Mouse (Mus musculus) erythroblast, embryonic 14.5 days (primary cell): ENCODE measurements around the gene Abcg8. TPM values are rescaled to one million over a fixed set of nuclear protein-coding genes. Genes with fewer than 3 reads are reported as not detected.

Experiments
- H3K27me3 ChIP-seq: 2 replicates; pipeline ENCODE4 v1.6.1; 2012; ENCODE audit warnings: inconsistent platforms; ENCODE audit not compliant: control insufficient read depth
- H3K36me3 ChIP-seq: 2 replicates; pipeline ENCODE4 v1.6.1; 2012; ENCODE audit warnings: mild to moderate bottlenecking, inconsistent platforms; ENCODE audit not compliant: control insufficient read depth
- H3K4me1 ChIP-seq: 2 replicates; pipeline ENCODE4 v1.6.1; 2012; ENCODE audit warnings: inconsistent platforms; ENCODE audit not compliant: control insufficient read depth
- H3K4me3 ChIP-seq: replicated peaks from 2 replicates; pipeline ENCODE3; 2012; ENCODE audit warnings: moderate library complexity, mild to moderate bottlenecking, inconsistent platforms
- H3K9me3 ChIP-seq: 2 replicates; pipeline ENCODE4 v1.6.1; 2012; ENCODE audit warnings: low read length, inconsistent platforms, mixed read lengths; ENCODE audit not compliant: control insufficient read depth
- GATA1 ChIP-seq: IDR thresholded peaks from 2 replicates; pipeline ENCODE4 v1.6.1; 2012; ENCODE audit warnings: low read length, inconsistent platforms, mixed read lengths
- TAL1 ChIP-seq: IDR thresholded peaks from 3 replicates; pipeline ENCODE4 v1.6.1; 2012; ENCODE audit warnings: low read length, inconsistent platforms, mixed read lengths
- polyA plus RNA-seq: library from polyadenylated mRNA; stranded (reverse); fragments of >175 nt; gene quantifications from 2 replicates; pipeline ENCODE4 v1.2.3, GENCODE M21; 2012

The Abcg8 gene
- polyA plus RNA-seq, 1 experiment = not detected

DNA sequence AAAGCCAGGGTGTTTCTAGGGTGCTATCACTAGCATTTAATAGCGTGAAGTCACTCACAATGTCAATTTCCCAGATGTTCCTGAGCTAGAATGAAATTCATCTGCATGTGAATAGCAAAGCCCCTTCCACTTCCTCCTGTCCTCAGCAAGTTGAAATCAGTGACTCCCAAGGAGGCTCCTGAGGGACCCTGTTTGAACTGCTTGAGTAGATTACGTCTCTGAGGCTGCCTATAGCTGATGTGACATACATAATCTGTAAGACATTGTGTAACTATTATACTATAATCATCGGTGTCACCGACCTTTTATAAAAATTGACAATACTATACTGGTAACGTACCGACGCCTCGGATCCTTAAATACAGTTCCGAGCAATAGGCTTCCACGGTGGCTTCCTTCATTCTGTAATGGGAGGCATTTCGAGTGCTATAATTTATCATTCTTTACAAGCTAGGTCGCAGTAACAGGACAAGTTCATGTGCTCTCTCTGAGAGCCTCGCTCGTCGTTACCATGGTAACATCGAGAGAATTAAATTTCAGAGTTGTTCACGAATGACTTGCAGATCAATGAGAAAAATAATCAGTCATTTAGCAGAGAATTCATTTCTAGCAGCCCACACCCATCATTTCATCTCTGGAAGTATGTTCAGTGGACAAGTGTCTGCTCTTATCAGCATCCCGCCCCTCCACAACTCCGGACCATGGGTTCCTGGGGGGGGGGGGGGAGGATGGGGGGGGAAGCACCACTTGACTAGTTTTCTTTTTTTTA, 19.3 kb upstream of the Abcg8 start:
- no peak overlapping the region for H3K4me3 ChIP-seq
- TF ChIP-seq TAL1 (no peak), GATA1 (no peak)
- H3K9me3 ChIP-seq = no peaks in the 10 kb centered on the region
- no peaks in the 10 kb centered on the region for H3K4me1 ChIP-seq
- no peaks in the 10 kb centered on the region for H3K36me3 ChIP-seq
- H3K27me3 ChIP-seq = no peaks in the 10 kb centered on the region

DNA sequence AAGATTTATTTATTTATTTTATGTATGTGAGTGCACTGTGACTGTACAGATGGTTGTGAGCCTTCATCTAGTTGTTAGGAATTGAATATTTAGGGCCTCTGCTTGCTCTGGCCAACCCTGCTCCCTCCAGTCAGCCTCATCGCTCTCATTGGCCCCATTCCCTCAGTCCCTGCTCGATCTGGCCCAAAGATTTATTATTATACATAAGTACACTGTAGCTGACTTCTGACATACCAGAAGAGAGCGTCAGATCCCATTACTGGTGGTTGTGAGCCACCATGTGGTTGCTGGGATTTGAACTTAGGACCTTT, 18.7 kb upstream of the Abcg8 start:
- no peak overlapping the region for H3K4me3 ChIP-seq
- H3K27me3 ChIP-seq = no peaks in the 10 kb centered on the region
- no peaks in the 10 kb centered on the region for H3K36me3 ChIP-seq
- TF ChIP-seq TAL1 = no peak
- no peak for TF ChIP-seq GATA1
- no peaks in the 10 kb centered on the region for H3K4me1 ChIP-seq
- no peaks in the 10 kb centered on the region for H3K9me3 ChIP-seq

DNA sequence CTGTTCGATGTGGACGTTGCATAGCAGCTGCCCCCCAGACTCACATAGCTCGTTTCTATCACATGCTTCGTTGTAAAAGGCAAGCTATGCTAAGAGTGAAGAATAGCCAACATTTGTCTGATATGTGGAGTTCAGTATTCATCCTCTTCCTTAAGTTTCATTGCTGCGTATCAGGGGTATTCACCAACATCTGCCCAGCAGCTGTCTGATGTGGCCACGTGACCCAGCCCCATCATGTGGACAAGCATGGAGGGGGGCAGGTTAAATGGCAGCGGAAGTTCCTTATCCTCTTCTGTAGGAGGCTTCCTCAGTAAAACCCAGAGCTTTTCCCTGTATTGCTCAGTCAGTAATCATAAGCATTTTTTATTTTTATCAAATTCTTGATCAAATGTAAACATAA, 18.3 kb upstream of the Abcg8 start:
- TF ChIP-seq TAL1 (no peak), GATA1 (no peak)
- H3K4me3 ChIP-seq = no peak overlapping the region
- H3K4me1 ChIP-seq = no peaks in the 10 kb centered on the region
- H3K36me3 ChIP-seq = no peaks in the 10 kb centered on the region
- no peaks in the 10 kb centered on the region for H3K9me3 ChIP-seq
- H3K27me3 ChIP-seq = no peaks in the 10 kb centered on the region

DNA sequence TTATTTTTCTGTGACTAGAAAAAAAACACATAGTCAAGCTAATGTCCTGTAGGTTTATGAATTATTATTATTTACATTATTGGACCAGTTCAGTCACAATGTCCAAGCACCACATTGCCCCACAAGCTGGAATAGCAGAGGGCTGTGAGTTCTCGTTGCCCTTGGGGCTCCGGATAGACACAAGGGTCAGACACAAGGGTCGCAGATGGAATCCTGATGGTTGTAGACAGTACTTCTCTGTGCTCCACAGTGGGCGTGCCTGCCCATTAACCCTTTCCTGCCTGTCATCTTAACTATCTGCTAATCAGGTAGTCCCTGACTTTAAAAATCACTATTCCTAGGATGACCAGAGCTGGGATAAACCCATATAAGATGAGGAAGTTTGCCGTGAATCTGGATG, 17.9 kb upstream of the Abcg8 start:
- TF ChIP-seq GATA1 (no peak), TAL1 (no peak)
- Histone ChIP-seq H3K27me3 (no peaks in the 10 kb centered on the region), H3K4me3 (no peak overlapping the region), H3K4me1 (no peaks in the 10 kb centered on the region), H3K9me3 (no peaks in the 10 kb centered on the region), H3K36me3 (no peaks in the 10 kb centered on the region)

DNA sequence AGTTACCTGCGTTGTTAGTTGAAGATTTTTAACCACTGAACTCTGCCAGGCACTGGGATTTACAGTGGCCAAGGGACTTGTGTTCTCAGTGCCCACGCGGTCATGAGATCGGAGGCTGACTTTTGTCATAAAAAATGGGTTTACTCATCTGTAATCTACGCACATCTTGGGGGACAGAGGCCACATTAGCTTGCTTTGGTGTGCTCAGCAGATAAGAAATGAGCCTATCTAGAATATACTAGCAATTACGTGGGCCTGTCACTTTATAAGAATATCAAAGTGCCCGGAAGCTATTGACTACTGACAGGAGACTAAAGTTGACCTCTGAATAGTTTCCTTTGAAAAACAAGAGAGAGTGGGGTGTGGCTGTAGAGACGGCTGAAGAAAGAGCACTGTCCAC, 17.2 kb upstream of the Abcg8 start:
- Histone ChIP-seq H3K27me3 (no peaks in the 10 kb centered on the region), H3K4me1 (no peaks in the 10 kb centered on the region), H3K4me3 (no peak overlapping the region), H3K36me3 (no peaks in the 10 kb centered on the region), H3K9me3 (no peaks in the 10 kb centered on the region)
- TF ChIP-seq GATA1 (no peak), TAL1 (no peak)

DNA sequence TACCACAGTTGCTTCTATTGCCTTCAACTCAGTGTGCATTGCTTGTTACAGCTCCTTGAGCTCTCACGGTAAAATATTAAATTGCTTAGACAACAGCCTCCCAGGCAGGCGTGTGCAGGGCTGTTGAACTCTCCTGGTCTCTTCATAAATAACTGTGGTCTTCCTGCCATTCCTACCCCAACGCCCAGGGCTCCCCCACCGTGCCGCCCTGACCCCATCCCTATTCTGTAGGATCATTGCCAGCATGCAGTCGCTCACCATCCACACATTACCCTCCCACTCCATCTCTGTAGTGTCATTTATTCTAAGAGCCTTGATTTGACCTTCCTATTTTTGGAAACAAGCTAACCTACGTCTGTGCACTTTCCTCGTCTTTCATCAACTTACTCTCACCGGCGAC, 11.0 kb upstream of the Abcg8 start:
- Histone ChIP-seq H3K27me3 (no peaks in the 10 kb centered on the region), H3K36me3 (no peaks in the 10 kb centered on the region), H3K4me1 (no peaks in the 10 kb centered on the region), H3K9me3 (no peaks in the 10 kb centered on the region; the same call in 1 of the 2 replicates), H3K4me3 (no peak overlapping the region)
- TF ChIP-seq TAL1 (no peak), GATA1 (no peak)

DNA sequence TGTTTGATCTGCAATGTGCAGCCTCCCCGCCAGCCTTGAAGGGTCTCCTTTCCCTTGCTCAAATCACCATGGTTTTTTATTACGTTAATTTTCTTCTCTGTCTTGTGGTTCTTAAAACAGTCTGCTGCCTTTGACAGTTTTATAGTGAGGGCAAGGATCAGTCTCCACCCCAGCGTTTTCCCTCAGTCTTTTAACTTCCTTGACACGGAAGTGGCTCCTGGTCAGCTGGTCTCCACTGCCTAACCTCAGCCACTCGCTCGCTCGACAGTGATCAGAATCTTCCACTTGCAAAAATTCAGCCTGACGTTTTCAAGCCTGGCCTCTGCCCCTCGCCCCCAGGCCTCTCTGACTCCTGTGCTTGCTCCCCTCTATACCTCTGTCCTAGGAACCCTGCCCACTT, 10.4 kb upstream of the Abcg8 start:
- no peaks in the 10 kb centered on the region for H3K4me1 ChIP-seq
- no peaks in the 10 kb centered on the region for H3K27me3 ChIP-seq
- H3K9me3 ChIP-seq = no peaks in the 10 kb centered on the region; the same call in 1 of the 2 replicates
- TF ChIP-seq TAL1 = no peak
- no peak for TF ChIP-seq GATA1
- H3K4me3 ChIP-seq = no peak overlapping the region
- H3K36me3 ChIP-seq = no peaks in the 10 kb centered on the region

DNA sequence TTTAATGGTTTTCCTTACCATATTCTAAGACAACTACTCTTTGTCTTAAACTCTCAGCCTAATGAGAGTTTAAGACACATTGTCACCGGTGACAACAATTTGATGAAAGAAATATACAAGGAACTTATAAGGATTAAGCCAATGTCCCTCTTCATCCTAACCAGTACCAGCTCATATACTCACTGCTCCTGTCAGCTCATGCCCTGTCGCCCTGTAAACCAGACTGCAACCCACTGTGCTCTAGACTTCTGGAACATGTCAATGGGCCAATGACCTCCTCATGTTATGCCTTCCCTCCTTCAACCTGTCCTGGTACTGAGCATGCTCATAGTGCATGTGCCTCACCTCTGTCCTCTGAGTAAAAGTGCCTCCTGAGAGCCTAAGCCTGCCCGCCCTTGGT, 8.3 kb upstream of the Abcg8 start:
- no peaks in the 10 kb centered on the region for H3K4me1 ChIP-seq
- H3K9me3 ChIP-seq = no peaks in the 10 kb centered on the region; the same call in 1 of the 2 replicates
- no peaks in the 10 kb centered on the region for H3K36me3 ChIP-seq
- no peaks in the 10 kb centered on the region for H3K27me3 ChIP-seq
- TF ChIP-seq TAL1 (no peak), GATA1 (no peak)
- H3K4me3 ChIP-seq = no peak overlapping the region

DNA sequence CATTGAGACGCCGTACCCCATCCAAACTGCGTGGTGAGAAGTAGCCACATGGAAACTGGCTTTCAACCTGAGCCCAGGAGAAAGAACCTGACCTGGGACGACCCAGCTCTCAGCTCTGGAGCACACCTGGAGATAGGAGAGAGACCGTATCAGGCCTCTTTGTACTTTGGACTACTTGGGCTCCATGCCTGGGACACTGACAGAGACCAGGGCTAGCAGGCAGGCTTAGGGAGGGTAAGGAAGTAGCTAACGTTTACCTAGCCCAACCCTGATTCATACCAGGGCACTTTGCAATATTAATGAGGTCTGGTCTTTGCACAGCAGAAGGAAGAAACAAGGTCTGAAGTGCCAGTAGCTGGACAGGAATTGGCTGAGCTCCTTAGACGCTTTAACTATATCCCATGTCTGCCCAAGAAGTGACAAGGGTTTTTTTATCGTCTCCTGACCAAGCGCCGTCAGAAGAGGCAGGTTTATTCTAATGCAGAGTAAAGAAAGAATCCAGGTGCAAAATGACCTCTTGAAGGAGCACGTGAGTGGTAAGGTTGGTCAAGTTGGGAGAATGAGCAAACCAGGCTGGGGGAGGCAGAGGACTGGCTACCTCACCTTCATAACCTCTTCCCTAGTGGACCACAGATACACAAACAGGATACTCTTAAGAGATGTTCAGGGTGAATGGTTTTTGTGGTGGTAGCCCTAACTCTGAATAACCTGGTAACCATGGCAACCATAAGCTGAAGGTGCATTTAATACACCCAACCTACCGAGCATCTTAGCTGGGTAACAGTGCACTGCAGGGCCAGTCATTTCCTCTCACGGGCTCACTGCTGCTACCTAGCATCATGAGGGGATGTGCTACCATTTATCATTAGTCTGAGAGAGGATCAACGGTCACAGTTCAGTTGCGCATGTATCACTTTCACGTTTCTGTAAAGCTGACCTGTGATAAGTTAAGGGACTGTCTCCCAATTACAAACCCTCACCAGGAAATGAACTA, 3.4 kb upstream of the Abcg8 start:
- TF ChIP-seq TAL1 (no peak), GATA1 (no peak)
- no peaks in the 10 kb centered on the region for H3K36me3 ChIP-seq

More for the DNA sequence above, 3.4 kb upstream of the Abcg8 start:
- Histone ChIP-seq H3K9me3 (no peaks in the 10 kb centered on the region), H3K27me3 (peaks cover 19% of the 10 kb centered on the region), H3K4me1 (no peaks in the 10 kb centered on the region), H3K4me3 (no peak overlapping the region)
